Mouse (Mus musculus): Measurements from ENCODE around the gene Col4a3bp. TPM values are rescaled to one million over a fixed set of nuclear protein-coding genes. Genes with fewer than 3 reads are reported as not detected.

The Col4a3bp gene
- polyA plus RNA-seq, 1 experiment from 2014 or later: 6.4 TPM

GRCm38 (mm10) chr13:96544506-96544905, 2.1 kb downstream of the Col4a3bp start:
- Histone ChIP-seq H3K9ac (no peak overlapping the region), H3K27me3 (no peaks in the 10 kb centered on the region), H3K4me2 (no peak overlapping the region), H3K36me3 (ENCODE audit: poor library complexity, severe bottlenecking) (no peaks in the 10 kb centered on the region), H3K4me3 (no peak overlapping the region), H3K9me3 (replicated peaks) (no peaks in the 10 kb centered on the region), H3K27ac (no peak overlapping the region), H3K4me1 (peaks cover 8% of the 10 kb centered on the region)
- 80% methylated on average over 2 of the region's 2 CpGs for WGBS
- ATAC-seq: no peak

- H3K4me3 ChIP-seq: no peak overlapping the region
- 78% methylated on average over 1 of the region's 1 CpGs for WGBS
- H3K9me3 ChIP-seq (replicated peaks): no peaks in the 10 kb centered on the region
- H3K4me1 ChIP-seq: peaks cover 8% of the 10 kb centered on the region
- no peak for ATAC-seq
- no peak overlapping the region for H3K9ac ChIP-seq
- H3K36me3 ChIP-seq (ENCODE audit: poor library complexity, severe bottlenecking): no peaks in the 10 kb centered on the region
- H3K27me3 ChIP-seq: no peaks in the 10 kb centered on the region
- no peak overlapping the region for H3K4me2 ChIP-seq
- H3K27ac ChIP-seq: no peak overlapping the region
Observed at GRCm38 (mm10) chr13:96547250-96547649, 4.8 kb downstream of the Col4a3bp start.

- Histone ChIP-seq H3K27ac (no peak overlapping the region), H3K27me3 (no peaks in the 10 kb centered on the region), H3K4me1 (peaks cover 8% of the 10 kb centered on the region), H3K9me3 (replicated peaks) (no peaks in the 10 kb centered on the region), H3K36me3 (ENCODE audit: poor library complexity, severe bottlenecking) (no peaks in the 10 kb centered on the region), H3K9ac (no peak overlapping the region), H3K4me3 (no peak overlapping the region), H3K4me2 (no peak overlapping the region)
- ATAC-seq: no peak
- WGBS: 65% methylated on average over 4 of the region's 4 CpGs
Observed at GRCm38 (mm10) chr13:96547941-96548340, 5.5 kb downstream of the Col4a3bp start.

GRCm38 (mm10) chr13:96555099-96555498, 12.7 kb downstream of the Col4a3bp start:
- WGBS: 98% methylated on average over 3 of the region's 3 CpGs
- no peak overlapping the region for H3K4me3 ChIP-seq
- H3K36me3 ChIP-seq (ENCODE audit: poor library complexity, severe bottlenecking): 0 out of 2 replicates have a peak, but pooled peaks cover 2% of the 10 kb centered on the region
- no peaks in the 10 kb centered on the region for H3K4me1 ChIP-seq
- ATAC-seq: no peak
- no peak overlapping the region for H3K9ac ChIP-seq
- no peaks in the 10 kb centered on the region for H3K9me3 ChIP-seq (replicated peaks)
- H3K27ac ChIP-seq: no peak overlapping the region
- H3K4me2 ChIP-seq: no peak overlapping the region
- H3K27me3 ChIP-seq: no peaks in the 10 kb centered on the region

- H3K4me2 ChIP-seq: no peak overlapping the region
- H3K4me3 ChIP-seq: no peak overlapping the region
- H3K9me3 ChIP-seq (replicated peaks): no peaks in the 10 kb centered on the region
- no peak overlapping the region for H3K9ac ChIP-seq
- H3K36me3 ChIP-seq (ENCODE audit: poor library complexity, severe bottlenecking): peaks cover 4% of the 10 kb centered on the region
- WGBS: 43% methylated on average over 6 of the region's 6 CpGs
- H3K4me1 ChIP-seq: peaks cover 11% of the 10 kb centered on the region; the same call in 1 of the 2 replicates
- H3K27me3 ChIP-seq: no peaks in the 10 kb centered on the region
- H3K27ac ChIP-seq: no peak overlapping the region
- no peak for ATAC-seq
Observed at GRCm38 (mm10) chr13:96567977-96568376, 25.6 kb downstream of the Col4a3bp start.

GRCm38 (mm10) chr13:96570313-96571015, 28.0 kb downstream of the Col4a3bp start:
- no peak overlapping the region for H3K4me2 ChIP-seq
- H3K4me1 ChIP-seq: peaks cover 11% of the 10 kb centered on the region; the same call in 1 of the 2 replicates
- H3K27me3 ChIP-seq: no peaks in the 10 kb centered on the region
- H3K9ac ChIP-seq: no peak overlapping the region
- no peak overlapping the region for H3K27ac ChIP-seq
- ATAC-seq: no peak
- WGBS: 74% methylated on average over 10 of the region's 10 CpGs
- H3K36me3 ChIP-seq (ENCODE audit: poor library complexity, severe bottlenecking): peaks cover 7% of the 10 kb centered on the region
- H3K4me3 ChIP-seq: no peak overlapping the region
- H3K9me3 ChIP-seq (replicated peaks): no peaks in the 10 kb centered on the region

- no peak for ATAC-seq
- peaks cover 7% of the 10 kb centered on the region for H3K36me3 ChIP-seq (ENCODE audit: poor library complexity, severe bottlenecking)
- H3K9me3 ChIP-seq (replicated peaks): no peaks in the 10 kb centered on the region
- no peak overlapping the region for H3K4me2 ChIP-seq
- H3K4me3 ChIP-seq: no peak overlapping the region
- H3K4me1 ChIP-seq: peaks cover 11% of the 10 kb centered on the region; the same call in 1 of the 2 replicates
- no peak overlapping the region for H3K27ac ChIP-seq
- H3K9ac ChIP-seq: no peak overlapping the region
- WGBS: 49% methylated on average over 6 of the region's 6 CpGs
- H3K27me3 ChIP-seq: no peaks in the 10 kb centered on the region
Observed at GRCm38 (mm10) chr13:96571016-96571361, 28.6 kb downstream of the Col4a3bp start.

- no peaks in the 10 kb centered on the region for H3K9me3 ChIP-seq (replicated peaks)
- no peak overlapping the region for H3K27ac ChIP-seq
- H3K36me3 ChIP-seq (ENCODE audit: poor library complexity, severe bottlenecking): peaks cover 7% of the 10 kb centered on the region
- no peaks in the 10 kb centered on the region for H3K27me3 ChIP-seq
- 0 out of 2 replicates have a peak, but pooled peaks cover 4% of the 10 kb centered on the region for H3K4me1 ChIP-seq
- no peak for ATAC-seq
- no peak overlapping the region for H3K4me3 ChIP-seq
- H3K4me2 ChIP-seq: no peak overlapping the region
- H3K9ac ChIP-seq: no peak overlapping the region
- WGBS: 93% methylated on average over 2 of the region's 2 CpGs
Observed at GRCm38 (mm10) chr13:96574170-96574569, 31.8 kb downstream of the Col4a3bp start.

GRCm38 (mm10) chr13:96579104-96579503, 36.7 kb downstream of the Col4a3bp start:
- WGBS: 74% methylated on average over 2 of the region's 2 CpGs

GRCm38 (mm10) chr13:96579979-96580378, 37.6 kb downstream of the Col4a3bp start:
- H3K9me3 ChIP-seq (replicated peaks): no peaks in the 10 kb centered on the region
- ATAC-seq: no peak
- H3K4me3 ChIP-seq: no peak overlapping the region
- H3K4me1 ChIP-seq: no peaks in the 10 kb centered on the region
- no peaks in the 10 kb centered on the region for H3K27me3 ChIP-seq
- no peak overlapping the region for H3K27ac ChIP-seq
- H3K4me2 ChIP-seq: no peak overlapping the region
- WGBS: 62% methylated on average over 1 of the region's 1 CpGs
- no peak overlapping the region for H3K9ac ChIP-seq
- no peaks in the 10 kb centered on the region for H3K36me3 ChIP-seq (ENCODE audit: poor library complexity, severe bottlenecking)

More at GRCm38 (mm10) chr13:96579104-96579503, 36.7 kb downstream of the Col4a3bp start:
- Histone ChIP-seq H3K27ac (no peak overlapping the region), H3K9me3 (replicated peaks) (no peaks in the 10 kb centered on the region), H3K36me3 (ENCODE audit: poor library complexity, severe bottlenecking) (no peaks in the 10 kb centered on the region), H3K9ac (no peak overlapping the region), H3K4me1 (no peaks in the 10 kb centered on the region), H3K4me3 (no peak overlapping the region), H3K4me2 (no peak overlapping the region), H3K27me3 (no peaks in the 10 kb centered on the region)
- ATAC-seq: no peak

GRCm38 (mm10) chr13:96584201-96584600, 41.8 kb downstream of the Col4a3bp start:
- no peak overlapping the region for H3K4me2 ChIP-seq
- no peaks in the 10 kb centered on the region for H3K9me3 ChIP-seq (replicated peaks)
- no peaks in the 10 kb centered on the region for H3K27me3 ChIP-seq
- 94% methylated on average over 2 of the region's 2 CpGs for WGBS
- H3K36me3 ChIP-seq (ENCODE audit: poor library complexity, severe bottlenecking): no peaks in the 10 kb centered on the region
- no peak overlapping the region for H3K27ac ChIP-seq
- ATAC-seq: no peak
- no peak overlapping the region for H3K9ac ChIP-seq
- H3K4me3 ChIP-seq: no peak overlapping the region
- no peaks in the 10 kb centered on the region for H3K4me1 ChIP-seq

GRCm38 (mm10) chr13:96586540-96586939, 44.1 kb downstream of the Col4a3bp start:
- Histone ChIP-seq H3K36me3 (ENCODE audit: poor library complexity, severe bottlenecking) (no peaks in the 10 kb centered on the region), H3K27me3 (no peaks in the 10 kb centered on the region), H3K9ac (no peak overlapping the region), H3K9me3 (replicated peaks) (no peaks in the 10 kb centered on the region), H3K4me3 (no peak overlapping the region), H3K4me2 (no peak overlapping the region), H3K4me1 (no peaks in the 10 kb centered on the region), H3K27ac (no peak overlapping the region)
- 94% methylated on average over 5 of the region's 5 CpGs for WGBS
- ATAC-seq: no peak

- H3K27me3 ChIP-seq: no peaks in the 10 kb centered on the region
- no peak for ATAC-seq
- peaks cover 9% of the 10 kb centered on the region; the same call in 1 of the 2 replicates for H3K4me1 ChIP-seq
- no peak overlapping the region for H3K4me2 ChIP-seq
- H3K9ac ChIP-seq: no peak overlapping the region
- H3K27ac ChIP-seq: no peak overlapping the region
- H3K4me3 ChIP-seq: no peak overlapping the region
- WGBS: 52% methylated on average over 1 of the region's 1 CpGs
- H3K9me3 ChIP-seq (replicated peaks): no peaks in the 10 kb centered on the region
- no peaks in the 10 kb centered on the region for H3K36me3 ChIP-seq (ENCODE audit: poor library complexity, severe bottlenecking)
Observed at GRCm38 (mm10) chr13:96588642-96589041, 46.2 kb downstream of the Col4a3bp start.

All from forebrain, embryonic 13.5 days (tissue).